In genomic region chr4:130171951-130172765, GRCm38 (mm10) we compare ENCODE assay signal across 8 mouse cellular contexts. TPM values are rescaled to one million over a fixed set of nuclear protein-coding genes. Genes with fewer than 3 reads are reported as not detected.
A peak's percentile ranks its signal among the peaks of the same experiment; 100 is the strongest.
DNase-seq lines count a peak whose midpoint lies in the region; ATAC-seq and TF ChIP-seq lines count a peak whose summit lies in the region.

No protein-coding gene starts in this region.

- H3K9me3 ChIP-seq in embryonic facial prominence, embryonic 13.5 days = no peaks in the 10 kb centered on the region
- no peaks in the 10 kb centered on the region for H3K9me3 ChIP-seq in liver, embryonic 13.5 days (replicated peaks)

- H3K4me1 ChIP-seq in embryonic facial prominence, embryonic 13.5 days = peaks cover 56% of the 10 kb centered on the region
- peaks cover 78% of the 10 kb centered on the region for H3K4me1 ChIP-seq in liver, embryonic 13.5 days (replicated peaks)

- no peaks in the 10 kb centered on the region for H3K36me3 ChIP-seq in embryonic facial prominence, embryonic 13.5 days
- peaks cover 14% of the 10 kb centered on the region; the same call in 1 of the 2 replicates for H3K36me3 ChIP-seq in liver, embryonic 13.5 days

- intact Hi-C loops in left cerebral cortex, adult 2 months (cut with DNase I) = no loop called here

- no peak overlapping the region for H3K27ac ChIP-seq in embryonic facial prominence, embryonic 13.5 days
- H3K27ac ChIP-seq in liver, embryonic 13.5 days = peak overlapping the region; percentile 86; the same call in 1 of the 2 replicates
- no peak overlapping the region for H3K27ac ChIP-seq in left cerebral cortex, adult 2 months

- WGBS in embryonic facial prominence, embryonic 13.5 days = 39% methylated on average over 11 of the region's 11 CpGs
- WGBS in liver, embryonic 13.5 days (ENCODE audit: insufficient replicate concordance) = 54% methylated on average over 11 of the region's 11 CpGs

- peak overlapping the region; percentile 5; the same call in 1 of the 2 replicates for H3K4me2 ChIP-seq in embryonic facial prominence, embryonic 13.5 days
- H3K4me2 ChIP-seq in liver, embryonic 13.5 days = peak overlapping the region; percentile 71

- peak; percentile 27; the same call in 1 of the 2 replicates for ATAC-seq in embryonic facial prominence, embryonic 13.5 days (ENCODE audit: insufficient number of reproducible peaks, insufficient read depth, low FRiP score, low TSS enrichment, low read depth)
- ATAC-seq in liver, embryonic 13.5 days (ENCODE audit: low read depth) = no peak

- 0 out of 2 replicates have a peak overlapping the region, but pooled peaks have one; percentile 0 for H3K9ac ChIP-seq in embryonic facial prominence, embryonic 13.5 days
- peak overlapping the region; percentile 22 for H3K9ac ChIP-seq in liver, embryonic 13.5 days

- H3K27me3 ChIP-seq in embryonic facial prominence, embryonic 13.5 days = peaks cover 34% of the 10 kb centered on the region
- peaks cover 72% of the 10 kb centered on the region for H3K27me3 ChIP-seq in liver, embryonic 13.5 days

- DNase-seq in ZHBTc4 (ENCODE audit: low read depth, low spot score) = peak; percentile 43
- DNase-seq in heart, postnatal 4 days = peak; percentile 80
- no peak for DNase-seq in liver, embryonic 13.5 days
- DNase-seq in layer of hippocampus, adult 9-11 months = no peak
- DNase-seq in left cerebral cortex, adult 2 months (ENCODE audit: extremely low spot score in 1 of 2, low spot score in 2 of 2) = no peak
- no peak for DNase-seq in B cell, adult 2 months
- no peak for DNase-seq in right cerebral cortex, postnatal 36 days (ENCODE audit: low spot score in 2 of 2)

- no peak for TF ChIP-seq CTCF in left cerebral cortex, adult 2 months (IDR thresholded peaks at IDR 0.05)

- H3K4me3 ChIP-seq in embryonic facial prominence, embryonic 13.5 days = no peak overlapping the region
- peak overlapping the region; percentile 65 for H3K4me3 ChIP-seq in liver, embryonic 13.5 days (replicated peaks)
- no peak overlapping the region for H3K4me3 ChIP-seq in left cerebral cortex, adult 2 months

RNA-seq across cellular contexts. Expression of gene Tinagl1, which starts 2.8 kb away (rescaled TPM):
- polyA plus RNA-seq in embryonic facial prominence, embryonic 13.5 days (2015; fragmentation: Nextera tagmentation; extraction: Ambion mirVana) = 13.8 and 14.2 TPM in 2 replicates
- total RNA-seq in heart, postnatal 4 days (2021) = 10 to 100 TPM; 68.9 to 69.4 TPM
- 32.9 and 34.6 TPM in 2 replicates for polyA plus RNA-seq in liver, embryonic 13.5 days (2015; fragmentation: Nextera tagmentation; extraction: Ambion mirVana)
- 10 to 100 TPM; 13.3 to 17.0 TPM for total RNA-seq in left cerebral cortex, adult 2 months (2021)

RNA-seq across cellular contexts. Expression of gene Hcrtr1, which starts 33.0 kb away (rescaled TPM):
- polyA plus RNA-seq in embryonic facial prominence, embryonic 13.5 days (2015; fragmentation: Nextera tagmentation; extraction: Ambion mirVana) = 0.21 TPM in 2 replicates
- not detected for total RNA-seq in heart, postnatal 4 days (2021)
- polyA plus RNA-seq in liver, embryonic 13.5 days (2015; fragmentation: Nextera tagmentation; extraction: Ambion mirVana) = 0.05 TPM in 1 of 2 replicates, not detected in the other
- total RNA-seq in left cerebral cortex, adult 2 months (2021) = 1 to 10 TPM; 1.7 to 2.1 TPM

RNA-seq across cellular contexts. Expression of gene Gm853, which starts 50.0 kb away (rescaled TPM):
- not detected in 2 replicates for polyA plus RNA-seq in embryonic facial prominence, embryonic 13.5 days (2015; fragmentation: Nextera tagmentation; extraction: Ambion mirVana)
- total RNA-seq in heart, postnatal 4 days (2021) = not detected
- polyA plus RNA-seq in liver, embryonic 13.5 days (2015; fragmentation: Nextera tagmentation; extraction: Ambion mirVana) = not detected in 2 replicates
- not detected for total RNA-seq in left cerebral cortex, adult 2 months (2021)

Comparison
In these comparisons a context has a peak if more than half of its experiments do, and no peak if none do; other contexts are left out.
1. DNase-seq: peak in ZHBTc4 (single experiment) and heart, postnatal 4 days (single experiment); none in liver, embryonic 13.5 days (single experiment), layer of hippocampus, adult 9-11 months (single experiment), left cerebral cortex, adult 2 months (0 of 2), B cell, adult 2 months (0 of 2) and right cerebral cortex, postnatal 36 days (0 of 2).